Mouse (Mus musculus): ENCODE results near the gene Nbea. TPM values are rescaled to one million over a fixed set of nuclear protein-coding genes. Genes with fewer than 3 reads are reported as not detected.

Nbea gene
- polyA plus RNA-seq, 1 experiment, result 3.6 TPM

- Histone ChIP-seq H3K79me2 (ENCODE audit: control insufficient read depth, insufficient read depth) (no peaks in the 10 kb centered on the region), H3ac (ENCODE audit: control insufficient read depth, insufficient read length) (no peak overlapping the region), H3K4me3 (no peak overlapping the region), H3K4me2 (ENCODE audit: low read depth) (no peak overlapping the region), H3K36me3 (ENCODE audit: control insufficient read depth, insufficient read depth) (no peaks in the 10 kb centered on the region), H3K27me3 (ENCODE audit: control insufficient read depth, insufficient read depth, insufficient read length) (no peaks in the 10 kb centered on the region)
- TF ChIP-seq MAX (IDR thresholded peaks at IDR 0.05; ENCODE audit: low read depth) (no peak), USF1 (IDR thresholded peaks at IDR 0.05; ENCODE audit: low read depth) (no peak), POLR2A (IDR thresholded peaks at IDR 0.05; ENCODE audit: insufficient read length, low read depth) (no peak), TCF3 (IDR thresholded peaks at IDR 0.05; ENCODE audit: insufficient read length, low read depth) (no peak), CEBPB (IDR thresholded peaks at IDR 0.05; ENCODE audit: insufficient read depth, poor library complexity, severe bottlenecking) (no peak), MYOD1 (IDR thresholded peaks at IDR 0.05; ENCODE audit: control insufficient read depth in 1 of 3, insufficient read length in 2 of 3, low read depth in 2 of 3) (no peak), SRF (IDR thresholded peaks at IDR 0.05; ENCODE audit: control insufficient read depth, insufficient read length, low read depth) (no peak), TCF12 (IDR thresholded peaks at IDR 0.05; ENCODE audit: insufficient read depth, poor library complexity, severe bottlenecking) (no peak), POLR2AphosphoS2 (IDR thresholded peaks at IDR 0.05; ENCODE audit: insufficient read length, low read depth) (no peak), E2F4 (IDR thresholded peaks at IDR 0.05; ENCODE audit: insufficient read depth) (no peak), MYOG (IDR thresholded peaks at IDR 0.05; ENCODE audit: control insufficient read depth in 1 of 3, insufficient read depth in 1 of 3, insufficient read length in 2 of 3, low read depth in 2 of 3) (no peak), REST (IDR thresholded peaks at IDR 0.05; ENCODE audit: insufficient read depth, insufficient read length) (no peak)
These were observed 25.6 kb downstream of the Nbea start for GRCm38 (mm10) chr3:56157864-56158263.

- Histone ChIP-seq H3K36me3 (ENCODE audit: control insufficient read depth, insufficient read depth) (no peaks in the 10 kb centered on the region), H3K27me3 (ENCODE audit: control insufficient read depth, insufficient read depth, insufficient read length) (no peaks in the 10 kb centered on the region), H3K4me2 (ENCODE audit: low read depth) (peak overlapping the region; percentile 36), H3K79me2 (ENCODE audit: control insufficient read depth, insufficient read depth) (no peaks in the 10 kb centered on the region), H3ac (ENCODE audit: control insufficient read depth, insufficient read length) (no peak overlapping the region), H3K4me3 (no peak overlapping the region)
- TF ChIP-seq MYOD1 (IDR thresholded peaks at IDR 0.05; ENCODE audit: control insufficient read depth in 1 of 3, insufficient read length in 2 of 3, low read depth in 2 of 3) (peak in 2 of 3 experiments; percentile 32 to 80), MAX (IDR thresholded peaks at IDR 0.05; ENCODE audit: low read depth) (no peak)
These were observed 56.8 kb downstream of the Nbea start for GRCm38 (mm10) chr3:56126674-56127073.

GRCm38 (mm10) chr3:56116647-56117046 lies 66.9 kb downstream of the Nbea start:
- H3K4me2 ChIP-seq (ENCODE audit: low read depth), result no peak overlapping the region
- TF ChIP-seq SRF (IDR thresholded peaks at IDR 0.05; ENCODE audit: control insufficient read depth, insufficient read length, low read depth) (no peak), POLR2AphosphoS2 (IDR thresholded peaks at IDR 0.05; ENCODE audit: insufficient read length, low read depth) (no peak), MAX (IDR thresholded peaks at IDR 0.05; ENCODE audit: low read depth) (no peak), CEBPB (IDR thresholded peaks at IDR 0.05; ENCODE audit: insufficient read depth, poor library complexity, severe bottlenecking) (no peak), USF1 (IDR thresholded peaks at IDR 0.05; ENCODE audit: low read depth) (no peak), MYOD1 (IDR thresholded peaks at IDR 0.05; ENCODE audit: control insufficient read depth in 1 of 3, insufficient read length in 2 of 3, low read depth in 2 of 3) (no peak), E2F4 (IDR thresholded peaks at IDR 0.05; ENCODE audit: insufficient read depth) (no peak), TCF3 (IDR thresholded peaks at IDR 0.05; ENCODE audit: insufficient read length, low read depth) (no peak), REST (IDR thresholded peaks at IDR 0.05; ENCODE audit: insufficient read depth, insufficient read length) (no peak), POLR2A (IDR thresholded peaks at IDR 0.05; ENCODE audit: insufficient read length, low read depth) (no peak), MYOG (IDR thresholded peaks at IDR 0.05; ENCODE audit: control insufficient read depth in 1 of 3, insufficient read depth in 1 of 3, insufficient read length in 2 of 3, low read depth in 2 of 3) (no peak), TCF12 (IDR thresholded peaks at IDR 0.05; ENCODE audit: insufficient read depth, poor library complexity, severe bottlenecking) (no peak)
- no peaks in the 10 kb centered on the region for H3K36me3 ChIP-seq (ENCODE audit: control insufficient read depth, insufficient read depth)
- no peaks in the 10 kb centered on the region for H3K79me2 ChIP-seq (ENCODE audit: control insufficient read depth, insufficient read depth)
- no peak overlapping the region for H3ac ChIP-seq (ENCODE audit: control insufficient read depth, insufficient read length)
- no peaks in the 10 kb centered on the region for H3K27me3 ChIP-seq (ENCODE audit: control insufficient read depth, insufficient read depth, insufficient read length)
- no peak overlapping the region for H3K4me3 ChIP-seq

GRCm38 (mm10) chr3:56108101-56108500 lies 75.4 kb downstream of the Nbea start:
- H3K27me3 ChIP-seq (ENCODE audit: control insufficient read depth, insufficient read depth, insufficient read length), result no peaks in the 10 kb centered on the region
- H3K36me3 ChIP-seq (ENCODE audit: control insufficient read depth, insufficient read depth), result no peaks in the 10 kb centered on the region
- H3K4me2 ChIP-seq (ENCODE audit: low read depth), result no peak overlapping the region
- peaks cover 4% of the 10 kb centered on the region for H3K79me2 ChIP-seq (ENCODE audit: control insufficient read depth, insufficient read depth)
- TF ChIP-seq MYOG (IDR thresholded peaks at IDR 0.05; ENCODE audit: control insufficient read depth in 1 of 3, insufficient read depth in 1 of 3, insufficient read length in 2 of 3, low read depth in 2 of 3), result no peak
- TF ChIP-seq CEBPB (IDR thresholded peaks at IDR 0.05; ENCODE audit: insufficient read depth, poor library complexity, severe bottlenecking), result no peak
- no peak for TF ChIP-seq REST (IDR thresholded peaks at IDR 0.05; ENCODE audit: insufficient read depth, insufficient read length)
- TF ChIP-seq SRF (IDR thresholded peaks at IDR 0.05; ENCODE audit: control insufficient read depth, insufficient read length, low read depth), result no peak
- TF ChIP-seq MYOD1 (IDR thresholded peaks at IDR 0.05; ENCODE audit: control insufficient read depth in 1 of 3, insufficient read length in 2 of 3, low read depth in 2 of 3), result no peak
- no peak for TF ChIP-seq POLR2AphosphoS2 (IDR thresholded peaks at IDR 0.05; ENCODE audit: insufficient read length, low read depth)
- no peak for TF ChIP-seq USF1 (IDR thresholded peaks at IDR 0.05; ENCODE audit: low read depth)
- TF ChIP-seq E2F4 (IDR thresholded peaks at IDR 0.05; ENCODE audit: insufficient read depth), result no peak
- no peak for TF ChIP-seq TCF12 (IDR thresholded peaks at IDR 0.05; ENCODE audit: insufficient read depth, poor library complexity, severe bottlenecking)
- no peak for TF ChIP-seq MAX (IDR thresholded peaks at IDR 0.05; ENCODE audit: low read depth)
- no peak for TF ChIP-seq POLR2A (IDR thresholded peaks at IDR 0.05; ENCODE audit: insufficient read length, low read depth)
- no peak for TF ChIP-seq TCF3 (IDR thresholded peaks at IDR 0.05; ENCODE audit: insufficient read length, low read depth)
- H3K4me3 ChIP-seq, result no peak overlapping the region
- no peak overlapping the region for H3ac ChIP-seq (ENCODE audit: control insufficient read depth, insufficient read length)

- Histone ChIP-seq H3K36me3 (ENCODE audit: control insufficient read depth, insufficient read depth) (no peaks in the 10 kb centered on the region), H3ac (ENCODE audit: control insufficient read depth, insufficient read length) (no peak overlapping the region), H3K4me3 (no peak overlapping the region), H3K79me2 (ENCODE audit: control insufficient read depth, insufficient read depth) (no peaks in the 10 kb centered on the region), H3K4me2 (ENCODE audit: low read depth) (no peak overlapping the region), H3K27me3 (ENCODE audit: control insufficient read depth, insufficient read depth, insufficient read length) (no peaks in the 10 kb centered on the region)
- TF ChIP-seq REST (IDR thresholded peaks at IDR 0.05; ENCODE audit: insufficient read depth, insufficient read length) (no peak), CEBPB (IDR thresholded peaks at IDR 0.05; ENCODE audit: insufficient read depth, poor library complexity, severe bottlenecking) (no peak), MYOD1 (IDR thresholded peaks at IDR 0.05; ENCODE audit: control insufficient read depth in 1 of 3, insufficient read length in 2 of 3, low read depth in 2 of 3) (no peak), MAX (IDR thresholded peaks at IDR 0.05; ENCODE audit: low read depth) (no peak), USF1 (IDR thresholded peaks at IDR 0.05; ENCODE audit: low read depth) (no peak), POLR2A (IDR thresholded peaks at IDR 0.05; ENCODE audit: insufficient read length, low read depth) (no peak), MYOG (IDR thresholded peaks at IDR 0.05; ENCODE audit: control insufficient read depth in 1 of 3, insufficient read depth in 1 of 3, insufficient read length in 2 of 3, low read depth in 2 of 3) (no peak), TCF3 (IDR thresholded peaks at IDR 0.05; ENCODE audit: insufficient read length, low read depth) (no peak), TCF12 (IDR thresholded peaks at IDR 0.05; ENCODE audit: insufficient read depth, poor library complexity, severe bottlenecking) (no peak), E2F4 (IDR thresholded peaks at IDR 0.05; ENCODE audit: insufficient read depth) (no peak), POLR2AphosphoS2 (IDR thresholded peaks at IDR 0.05; ENCODE audit: insufficient read length, low read depth) (no peak)
These were observed 86.4 kb downstream of the Nbea start for GRCm38 (mm10) chr3:56097105-56097504.

Measured in myocyte (in vitro differentiated cells).